Mouse (Mus musculus): Measurements from ENCODE around the gene Ifna2. TPM values are rescaled to one million over a fixed set of nuclear protein-coding genes. Genes with fewer than 3 reads are reported as not detected.

Ifna2 gene
- not detected for total RNA-seq (2023)

DNA sequence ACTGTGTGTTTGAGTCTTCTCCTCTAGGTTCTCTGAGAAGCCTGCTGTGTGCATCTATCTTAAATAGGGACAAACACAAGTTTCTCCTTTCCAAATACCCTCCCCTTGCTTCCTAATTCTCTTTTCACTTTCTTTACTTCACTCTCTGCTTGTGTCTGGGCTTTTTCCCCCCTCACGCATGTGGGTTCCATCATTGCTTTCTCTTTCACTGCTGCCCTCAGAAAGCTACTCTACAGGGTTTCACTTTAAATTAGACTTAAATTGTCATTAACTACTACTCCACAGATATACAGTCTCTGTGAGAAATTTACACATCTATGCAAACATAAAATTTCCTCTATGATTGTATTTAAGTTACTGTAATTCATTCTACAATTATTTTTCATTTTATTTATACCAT lies at the start of gene Ifna2:
TSS of gene Ifna2 (minus strand) at position 101 of the 400 bp plus-strand sequence.

DNA sequence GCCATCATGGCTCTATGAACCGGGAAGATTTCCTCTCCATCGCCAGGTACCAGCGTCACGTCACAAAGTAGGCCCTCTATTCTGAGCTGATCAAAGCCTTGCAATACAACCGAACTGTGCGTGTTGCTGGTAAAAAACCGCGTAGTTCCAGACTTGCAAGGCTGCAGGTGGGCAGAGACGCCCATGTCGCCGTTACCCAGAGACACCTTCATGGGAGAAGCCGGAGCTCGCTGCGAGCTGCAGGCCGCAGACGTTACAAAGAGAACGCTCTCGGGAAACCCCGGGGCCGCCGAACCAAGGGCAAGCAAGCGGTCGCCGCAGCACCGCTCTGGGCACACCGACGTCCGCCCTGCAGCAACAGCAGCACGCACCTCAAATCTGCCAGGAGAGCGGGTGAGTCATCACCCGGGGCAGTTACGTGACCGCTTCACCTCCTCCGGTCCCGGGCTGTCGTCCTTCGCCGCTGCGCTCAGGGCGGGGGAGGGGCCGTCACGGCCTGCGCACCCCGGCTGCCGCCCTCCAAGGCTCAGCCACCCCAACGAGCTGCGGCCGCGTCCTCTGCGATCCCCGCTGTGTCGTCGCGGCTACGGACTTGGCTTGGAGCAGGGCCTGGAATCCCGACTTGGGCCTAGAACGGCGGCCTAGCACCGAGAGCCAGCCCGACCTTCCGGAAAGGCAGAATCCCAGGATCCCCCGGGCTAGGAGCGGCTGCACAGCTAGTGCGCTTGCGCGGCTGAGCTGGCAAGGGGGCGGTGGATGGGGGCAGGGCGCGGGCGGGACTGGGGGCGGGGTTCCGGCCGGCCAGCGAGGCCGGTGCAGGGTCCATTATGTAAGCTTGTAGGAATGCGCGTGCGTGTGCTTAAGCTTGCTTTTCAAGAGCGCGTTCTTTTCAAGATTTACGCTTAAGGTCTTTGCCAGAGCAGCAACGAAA lies 38.3 kb upstream of the Ifna2 start, which contains the start of the genes Gm26566 and Klhl9:
TSS of gene Gm26566 (plus strand) at position 15 of the 931 bp plus-strand sequence.
TSS of gene Klhl9 (minus strand) at position 675 of the 931 bp plus-strand sequence.

DNA sequence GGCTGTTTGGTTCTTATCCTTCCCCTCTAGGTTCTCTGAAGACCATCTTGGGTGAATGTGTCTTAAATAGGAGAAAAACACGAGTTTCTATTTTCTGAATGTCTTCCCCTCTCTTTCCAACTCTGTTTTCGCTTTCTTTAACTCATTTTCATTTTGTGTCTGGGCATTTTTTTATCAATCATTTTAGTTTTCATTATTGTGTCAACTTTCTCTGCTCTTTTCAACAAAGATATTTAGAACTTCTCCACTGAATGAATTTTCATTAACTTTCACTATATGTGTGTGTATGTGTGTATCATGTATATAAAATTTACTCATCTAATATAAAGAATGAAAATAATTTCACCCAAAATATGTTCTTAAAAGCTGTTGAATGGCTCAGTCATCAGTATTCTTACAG lies 7.5 kb upstream of the Ifna2 start, which contains the start of gene Ifnab:
TSS of gene Ifnab (minus strand) at position 101 of the 400 bp plus-strand sequence.

DNA sequence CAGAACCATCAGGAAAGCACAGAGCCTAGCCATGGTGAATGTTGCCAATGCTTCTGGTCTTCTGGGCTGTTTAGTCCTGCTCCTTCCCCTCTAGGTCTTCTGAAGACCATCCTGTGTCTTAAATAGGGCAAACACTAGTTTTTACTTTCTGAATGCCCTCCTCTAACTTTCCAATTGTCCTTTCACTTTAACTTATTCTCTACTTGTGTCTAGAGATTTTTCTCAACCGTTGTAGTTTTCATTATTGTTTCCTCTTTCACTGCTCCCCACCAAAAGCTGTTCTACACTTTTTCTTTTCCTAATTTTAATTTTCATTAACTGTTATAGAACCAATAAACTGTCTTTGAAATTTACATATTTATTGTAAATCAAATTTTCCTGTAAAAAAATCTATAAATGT lies 6.9 kb downstream of the Ifna2 start, which contains the start of gene Ifna16:
TSS of gene Ifna16 (minus strand) at position 101 of the 400 bp plus-strand sequence.

DNA sequence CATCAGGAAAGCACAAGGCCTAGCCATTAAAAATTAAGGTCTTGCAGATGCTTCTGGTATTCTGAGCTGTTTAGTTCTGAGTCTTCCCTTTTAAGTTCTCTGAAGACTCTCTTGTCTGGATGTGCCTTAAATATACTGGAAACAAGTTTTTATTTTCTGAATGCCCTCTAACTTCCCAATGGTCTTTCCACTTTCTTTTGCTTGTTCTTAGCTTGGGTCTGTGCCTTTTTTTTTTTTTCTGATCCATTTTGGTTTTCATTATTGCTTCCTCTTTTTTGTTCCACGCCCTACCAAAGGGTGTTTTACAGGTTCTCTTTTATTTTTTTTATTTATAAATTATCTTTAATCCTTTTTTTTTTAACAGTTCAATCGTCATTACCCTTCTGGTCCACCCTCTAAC lies 39.4 kb downstream of the Ifna2 start, which contains the start of gene Ifna13:
TSS of gene Ifna13 (minus strand) at position 101 of the 400 bp plus-strand sequence.

DNA sequence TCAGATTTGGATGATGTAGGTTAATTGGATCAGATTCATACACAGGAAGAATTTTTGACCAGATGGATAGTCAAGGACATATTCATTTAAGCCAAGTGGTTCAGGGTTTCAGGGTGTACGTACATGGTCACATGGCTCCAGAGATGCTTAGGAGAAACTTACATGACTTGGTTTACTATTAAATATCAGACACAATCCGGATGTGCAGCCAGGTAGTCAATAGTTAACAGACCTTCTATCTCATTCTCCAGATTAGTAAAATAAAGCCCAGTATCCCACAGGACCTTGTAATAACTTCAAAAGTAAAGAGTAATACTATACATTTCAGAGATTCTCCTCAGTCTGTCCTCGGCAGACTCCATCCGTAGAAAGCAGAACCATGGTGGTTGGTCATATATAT lies 49.4 kb downstream of the Ifna2 start, which contains the start of gene C87499:
TSS of gene C87499 (minus strand) at position 101 of the 400 bp plus-strand sequence.

Other genes starting within 250 kb of the Ifna2 start
- gene Hacd4, start 245.0 kb downstream of the Ifna2 start, total RNA-seq (2023), result under 1 TPM; 0.17 to 0.44 TPM
- gene Ifnb1, start 161.1 kb downstream of the Ifna2 start, total RNA-seq (2023), result not detected
- not detected for gene Ifna15, start 125.7 kb downstream of the Ifna2 start, total RNA-seq (2023)
- gene Ifna14, start 112.1 kb downstream of the Ifna2 start, total RNA-seq (2023), result not detected
- not detected for gene Ifna9, start 91.5 kb downstream of the Ifna2 start, total RNA-seq (2023)
- gene Ifna12, start 80.5 kb downstream of the Ifna2 start, total RNA-seq (2023), result not detected
- not detected for gene C87499, start 49.5 kb downstream of the Ifna2 start, total RNA-seq (2023)
- not detected for gene Ifna13, start 39.5 kb downstream of the Ifna2 start, total RNA-seq (2023)
- gene Ifna16, start 7.0 kb downstream of the Ifna2 start, total RNA-seq (2023), result not detected
- gene Ifnab, start 7.4 kb upstream of the Ifna2 start, total RNA-seq (2023), result not detected
- gene Gm26566, start 37.9 kb upstream of the Ifna2 start, total RNA-seq (2023), result 1 to 10 TPM; 1.5 to 2.7 TPM
- gene Klhl9, start 38.6 kb upstream of the Ifna2 start, total RNA-seq (2023), result 10 to 100 TPM; 48.9 to 52.0 TPM
- not detected for gene Gm13271, start 71.0 kb upstream of the Ifna2 start, total RNA-seq (2023)
- not detected for gene Gm13283, start 76.2 kb upstream of the Ifna2 start, total RNA-seq (2023)
- gene Gm13290, start 89.9 kb upstream of the Ifna2 start, total RNA-seq (2023), result under 1 TPM in 1 of 2 experiments, not detected in 1; 0.64 TPM
- gene Gm13289, start 93.0 kb upstream of the Ifna2 start, total RNA-seq (2023), result not detected
- not detected for gene Gm13272, start 95.9 kb upstream of the Ifna2 start, total RNA-seq (2023)
- gene Ifnz, start 98.2 kb upstream of the Ifna2 start, total RNA-seq (2023), result not detected
- gene Gm13276, start 101.8 kb upstream of the Ifna2 start, total RNA-seq (2023), result not detected
- gene Gm13277, start 104.7 kb upstream of the Ifna2 start, total RNA-seq (2023), result not detected
- gene Gm13278, start 107.6 kb upstream of the Ifna2 start, total RNA-seq (2023), result not detected
- not detected for gene Gm13275, start 110.6 kb upstream of the Ifna2 start, total RNA-seq (2023)
- gene Gm13279, start 113.5 kb upstream of the Ifna2 start, total RNA-seq (2023), result not detected
- not detected for gene Gm13285, start 115.8 kb upstream of the Ifna2 start, total RNA-seq (2023)
- gene Gm13287, start 119.3 kb upstream of the Ifna2 start, total RNA-seq (2023), result not detected
- not detected for gene Gm13288, start 121.6 kb upstream of the Ifna2 start, total RNA-seq (2023)
- gene Ifna7, start 132.3 kb upstream of the Ifna2 start, total RNA-seq (2023), result not detected
- not detected for gene Ifna11, start 136.0 kb upstream of the Ifna2 start, total RNA-seq (2023)
- gene Ifna6, start 143.5 kb upstream of the Ifna2 start, total RNA-seq (2023), result not detected
- gene Ifna5, start 151.6 kb upstream of the Ifna2 start, total RNA-seq (2023), result not detected
- not detected for gene Ifna4, start 157.9 kb upstream of the Ifna2 start, total RNA-seq (2023)
- gene Ifna1, start 166.2 kb upstream of the Ifna2 start, total RNA-seq (2023), result not detected
- gene Ifne, start 196.3 kb upstream of the Ifna2 start, total RNA-seq (2023), result not detected